Comparison of ENCODE assay signal across 15 mouse cellular contexts in the genomic region with DNA sequence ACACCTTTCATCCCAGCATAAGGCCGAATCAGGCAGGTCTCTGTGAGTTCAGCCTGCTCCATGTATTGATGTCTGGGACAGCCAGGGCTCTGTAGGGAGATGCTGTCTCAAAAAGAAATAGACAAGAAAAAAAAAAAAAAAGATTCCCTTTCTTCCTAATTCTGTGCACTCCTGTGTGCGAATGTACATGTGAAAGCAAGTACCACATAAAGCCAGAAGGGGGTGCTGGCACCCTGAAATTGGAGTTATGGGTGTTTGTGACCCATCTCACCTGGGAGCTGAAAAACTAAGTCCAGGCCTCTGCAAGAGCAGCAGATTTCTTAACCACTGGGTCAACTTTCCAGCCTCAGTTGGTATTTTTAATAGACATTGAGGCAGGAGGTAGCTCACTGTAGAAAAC.
DNase-seq lines count a peak whose midpoint lies in the region; ATAC-seq and TF ChIP-seq lines count a peak whose summit lies in the region.
"Had no signal": no experiment of that assay in that cellular context is flagged by ENCODE, and none has a peak within 500 bp of the region (broad histone marks: within the 10 kb centered on the region; RNA-seq: fewer than 3 reads in every experiment).

No protein-coding gene starts in this region.

- no peak for TF ChIP-seq EP300 in liver, postnatal 0 days (IDR thresholded peaks at IDR 0.05; ENCODE audit: low read depth)
- no peak for TF ChIP-seq EP300 in MEL (IDR thresholded peaks at IDR 0.05; ENCODE audit: low read depth in 1 of 2, low read length in 2 of 2)

- ATAC-seq in hindbrain, embryonic 11.5 days (ENCODE audit: low FRiP score): no peak
- no peak for ATAC-seq in liver, postnatal 0 days
- ATAC-seq in liver, embryonic 11.5 days (replicated peaks; ENCODE audit: low FRiP score): no peak
- no peak for ATAC-seq in frontal cortex, adult (ENCODE audit: low TSS enrichment)

- peak; percentile 33 for DNase-seq in hindbrain, embryonic 11.5 days (ENCODE audit: low spot score)
- DNase-seq in hindbrain, embryonic 10.5 days (ENCODE audit: low spot score): no peak
- DNase-seq in liver, postnatal 0 days: no peak
- no peak for DNase-seq in liver, embryonic 11.5 days (ENCODE audit: low spot score)
- peak; percentile 0 for DNase-seq in MEL (ENCODE audit: low read depth, low spot score)
- no peak for DNase-seq in frontal cortex, postnatal 14 days (ENCODE audit: low spot score in 2 of 2)
- DNase-seq: adrenal gland, postnatal 25 days; heart, postnatal 10 days; kidney, postnatal 25 days; layer of hippocampus, postnatal 36 days; right cerebral cortex, adult 18-20 months had no signal

- no peak for TF ChIP-seq POLR2A in MEL (IDR thresholded peaks at IDR 0.05; ENCODE audit: control insufficient read depth in 1 of 2, insufficient read depth in 1 of 2, low read depth in 1 of 2, low read length in 2 of 2, poor library complexity in 1 of 2)
- no peak for TF ChIP-seq POLR2A in cortical plate, adult 2 months (IDR thresholded peaks at IDR 0.05; ENCODE audit: extremely low read depth, insufficient read depth, low read length)

- H3K27ac ChIP-seq in hindbrain, embryonic 11.5 days (ENCODE audit: low read depth, low read length): no peak overlapping the region
- no peak overlapping the region for H3K27ac ChIP-seq in hindbrain, embryonic 10.5 days
- H3K27ac ChIP-seq in liver, postnatal 0 days (ENCODE audit: low read depth): no peak overlapping the region
- H3K27ac ChIP-seq in liver, embryonic 11.5 days (ENCODE audit: low read depth, low read length): no peak overlapping the region
- no peak overlapping the region for H3K27ac ChIP-seq in MEL (ENCODE audit: control insufficient read depth, low read depth, low read length)
- H3K27ac ChIP-seq in cortical plate, adult 2 months (ENCODE audit: insufficient read depth, low read length): no peak overlapping the region
- H3K27ac ChIP-seq: limb, embryonic 13.5 days had no signal

- H3K4me2 ChIP-seq in hindbrain, embryonic 11.5 days (replicated peaks; ENCODE audit: low read depth, low read length): no peak overlapping the region
- no peak overlapping the region for H3K4me2 ChIP-seq in liver, postnatal 0 days (ENCODE audit: low read depth, low read length)
- no peak overlapping the region for H3K4me2 ChIP-seq in liver, embryonic 11.5 days
- H3K4me2 ChIP-seq: limb, embryonic 13.5 days had no signal

- H3K36me3 ChIP-seq in hindbrain, embryonic 11.5 days (ENCODE audit: control insufficient read depth, insufficient read depth, low read length): no peaks in the 10 kb centered on the region
- no peaks in the 10 kb centered on the region for H3K36me3 ChIP-seq in hindbrain, embryonic 10.5 days
- H3K36me3 ChIP-seq in liver, postnatal 0 days (replicated peaks; ENCODE audit: insufficient read depth, low read length): no peaks in the 10 kb centered on the region
- H3K36me3 ChIP-seq in liver, embryonic 11.5 days (ENCODE audit: control insufficient read depth, insufficient read depth, low read length): no peaks in the 10 kb centered on the region
- no peaks in the 10 kb centered on the region for H3K36me3 ChIP-seq in MEL (ENCODE audit: control insufficient read depth in 1 of 2, insufficient read depth in 2 of 2, low read length in 2 of 2)
- H3K36me3 ChIP-seq: limb, embryonic 13.5 days had no signal

- no peaks in the 10 kb centered on the region for H3K27me3 ChIP-seq in hindbrain, embryonic 11.5 days (ENCODE audit: control insufficient read depth, insufficient read depth, low read length)
- no peaks in the 10 kb centered on the region for H3K27me3 ChIP-seq in hindbrain, embryonic 10.5 days (ENCODE audit: insufficient read depth, poor library complexity, severe bottlenecking)
- H3K27me3 ChIP-seq in liver, postnatal 0 days (ENCODE audit: insufficient read depth, low read length): no peaks in the 10 kb centered on the region
- no peaks in the 10 kb centered on the region for H3K27me3 ChIP-seq in liver, embryonic 11.5 days (replicated peaks; ENCODE audit: control insufficient read depth, insufficient read depth, low read length)
- H3K27me3 ChIP-seq in MEL (ENCODE audit: control insufficient read depth in 1 of 2, insufficient read depth in 2 of 2, low read length in 2 of 2): no peaks in the 10 kb centered on the region
- H3K27me3 ChIP-seq: limb, embryonic 13.5 days; megakaryocyte, embryonic 14.5 days had no signal

- H3K4me1 ChIP-seq in hindbrain, embryonic 11.5 days (replicated peaks; ENCODE audit: control insufficient read depth, insufficient read depth, low read length): no peaks in the 10 kb centered on the region
- H3K4me1 ChIP-seq in hindbrain, embryonic 10.5 days (replicated peaks): peaks cover 11% of the 10 kb centered on the region; the same call in 1 of the 2 replicates
- no peaks in the 10 kb centered on the region for H3K4me1 ChIP-seq in liver, postnatal 0 days (ENCODE audit: insufficient read depth)
- H3K4me1 ChIP-seq in liver, embryonic 11.5 days (replicated peaks; ENCODE audit: control insufficient read depth, insufficient read depth, low read length): no peaks in the 10 kb centered on the region
- H3K4me1 ChIP-seq in MEL (ENCODE audit: control insufficient read depth in 1 of 2, insufficient read depth in 2 of 2, low read length in 2 of 2): no peaks in the 10 kb centered on the region
- H3K4me1 ChIP-seq in cortical plate, adult 2 months (ENCODE audit: control insufficient read depth, insufficient read depth, low read length): no peaks in the 10 kb centered on the region
- H3K4me1 ChIP-seq: limb, embryonic 13.5 days; megakaryocyte, embryonic 14.5 days had no signal

- 89% methylated on average over 2 of the region's 2 CpGs for WGBS in hindbrain, embryonic 11.5 days
- WGBS in hindbrain, embryonic 10.5 days: 81% methylated on average over 2 of the region's 2 CpGs
- WGBS in liver, postnatal 0 days (ENCODE audit: insufficient replicate concordance): 62% methylated on average over 2 of the region's 2 CpGs
- 72% methylated on average over 2 of the region's 2 CpGs for WGBS in liver, embryonic 11.5 days

- H3K9ac ChIP-seq in hindbrain, embryonic 11.5 days (ENCODE audit: low read depth, low read length): no peak overlapping the region
- H3K9ac ChIP-seq in liver, postnatal 0 days (replicated peaks): no peak overlapping the region
- H3K9ac ChIP-seq in liver, embryonic 11.5 days (ENCODE audit: low read depth, low read length): no peak overlapping the region
- no peak overlapping the region for H3K9ac ChIP-seq in MEL (ENCODE audit: control insufficient read depth, low read depth, low read length, poor library complexity, severe bottlenecking)
- H3K9ac ChIP-seq: limb, embryonic 13.5 days had no signal

- TF ChIP-seq CTCF in liver, postnatal 0 days (IDR thresholded peaks at IDR 0.05; ENCODE audit: low read depth): peak; percentile 37
- peak in 1 of 3 experiments; percentile 14; a peak in 1 of 6 replicates for TF ChIP-seq CTCF in MEL (IDR thresholded peaks at IDR 0.05 in 2 of 3, conservative IDR thresholded peaks at IDR 0.05 in 1 of 3; ENCODE audit: control insufficient read depth in 1 of 3, insufficient read depth in 1 of 3, low read depth in 2 of 3, low read length in 3 of 3, poor library complexity in 1 of 3, severe bottlenecking in 1 of 3)
- TF ChIP-seq CTCF in cortical plate, adult 2 months (IDR thresholded peaks at IDR 0.05; ENCODE audit: extremely low read depth, insufficient read depth, low read length): peak; percentile 21; the same call in 1 of the 2 replicates

- no peaks in the 10 kb centered on the region for H3K79me2 ChIP-seq in MEL (ENCODE audit: control insufficient read depth, insufficient read depth, low read length, poor library complexity)

- no peak overlapping the region for H3K4me3 ChIP-seq in hindbrain, embryonic 11.5 days (ENCODE audit: low read depth, low read length)
- no peak overlapping the region for H3K4me3 ChIP-seq in hindbrain, embryonic 10.5 days
- H3K4me3 ChIP-seq in liver, postnatal 0 days (ENCODE audit: low read depth, low read length): no peak overlapping the region
- no peak overlapping the region for H3K4me3 ChIP-seq in liver, embryonic 11.5 days (ENCODE audit: low read depth, low read length)
- no peak overlapping the region for H3K4me3 ChIP-seq in MEL (ENCODE audit: control insufficient read depth in 1 of 2, insufficient read depth in 1 of 2, low read depth in 2 of 2, low read length in 2 of 2)
- H3K4me3 ChIP-seq in cortical plate, adult 2 months (ENCODE audit: insufficient read depth, low read length): no peak overlapping the region
- H3K4me3 ChIP-seq: limb, embryonic 13.5 days; megakaryocyte, embryonic 14.5 days had no signal

- no peak; the same call in 1 of the 2 replicates for TF ChIP-seq RAD21 in MEL (IDR thresholded peaks at IDR 0.05; ENCODE audit: low read depth, low read length)

- H3K9me3 ChIP-seq in hindbrain, embryonic 11.5 days (ENCODE audit: control insufficient read depth, low read length): no peaks in the 10 kb centered on the region
- no peaks in the 10 kb centered on the region for H3K9me3 ChIP-seq in hindbrain, embryonic 10.5 days
- H3K9me3 ChIP-seq in liver, postnatal 0 days (ENCODE audit: low read length): no peaks in the 10 kb centered on the region
- no peaks in the 10 kb centered on the region for H3K9me3 ChIP-seq in liver, embryonic 11.5 days (ENCODE audit: control insufficient read depth, low read length)
- H3K9me3 ChIP-seq in MEL (replicated peaks; ENCODE audit: insufficient read depth, low read length): no peaks in the 10 kb centered on the region
- H3K9me3 ChIP-seq: limb, embryonic 13.5 days; megakaryocyte, embryonic 14.5 days had no signal

TF ChIP-seq in MEL, 35 proteins besides CTCF, POLR2A, EP300 and RAD21:
- no peak for TF ChIP-seq MEF2A (IDR thresholded peaks at IDR 0.05; ENCODE audit: extremely low read depth, insufficient replicate concordance, low read depth, low read length, poor library complexity, severe bottlenecking)
- peak; percentile 12; the same call in 1 of the 2 replicates for TF ChIP-seq SMC3 (IDR thresholded peaks at IDR 0.05; ENCODE audit: low read depth, low read length)
- TF ChIP-seq CHD2 (IDR thresholded peaks at IDR 0.05; ENCODE audit: low read length): no peak
- no peak for TF ChIP-seq POLR2AphosphoS5 (IDR thresholded peaks at IDR 0.05; ENCODE audit: borderline replicate concordance, low read depth, low read length)
- TF ChIP-seq BHLHE40 (IDR thresholded peaks at IDR 0.05; ENCODE audit: borderline replicate concordance, low read depth, low read length): no peak
- no peak for TF ChIP-seq RCOR1 (IDR thresholded peaks at IDR 0.05; ENCODE audit: low read depth, low read length)
- no peak for TF ChIP-seq ELF1 (IDR thresholded peaks at IDR 0.05; ENCODE audit: low read depth, low read length)

Comparison
In these comparisons a context has a peak if more than half of its experiments do, and no peak if none do; other contexts are left out.
1. DNase-seq: peak in hindbrain, embryonic 11.5 days (single experiment) and MEL (single experiment); none in hindbrain, embryonic 10.5 days (single experiment), liver, postnatal 0 days (single experiment), liver, embryonic 11.5 days (single experiment) and frontal cortex, postnatal 14 days (0 of 2).